23 mouse cellular contexts compared by ENCODE assay signal in the genomic region with DNA sequence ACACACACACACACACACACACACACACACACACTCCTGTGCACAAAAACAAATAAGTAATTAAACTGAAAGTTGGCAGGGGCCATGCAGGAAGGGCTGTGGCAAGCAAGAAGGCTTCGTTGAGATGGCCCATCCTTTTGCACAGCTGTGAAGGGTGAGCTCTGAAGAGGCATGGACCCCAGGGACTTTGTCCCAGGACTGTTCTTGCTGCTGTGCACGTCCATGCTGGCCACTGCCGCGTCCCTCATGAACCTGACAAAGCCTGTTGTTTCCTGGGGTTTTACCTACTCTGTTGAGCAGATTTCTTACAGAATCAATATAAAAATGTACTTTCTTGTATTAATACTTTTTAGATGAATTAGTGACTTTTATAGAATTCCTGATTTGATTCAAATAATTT.
"Had no signal": no experiment of that assay in that cellular context is flagged by ENCODE, and none has a peak within 500 bp of the region (broad histone marks: within the 10 kb centered on the region; RNA-seq: fewer than 3 reads in every experiment).

No protein-coding gene starts in this region.

- ATAC-seq: liver, postnatal 0 days; lung, postnatal 0 days; midbrain, embryonic 16.5 days had no signal

- H3K27me3 ChIP-seq: lung, embryonic 15.5 days; neural tube, embryonic 13.5 days; neural tube, embryonic 15.5 days; stomach, embryonic 15.5 days had no signal

- H3K36me3 ChIP-seq: lung, embryonic 15.5 days; midbrain, embryonic 10.5 days; midbrain, embryonic 12.5 days; stomach, embryonic 15.5 days had no signal

- DNase-seq: liver, postnatal 0 days; lung, adult 2 months; lung, postnatal 14 days; lung, postnatal 36 days; midbrain, embryonic 14.5 days; retina, postnatal 1 day; right cerebral cortex, adult 18-20 months; right cerebral cortex, postnatal 25 days; right cerebral cortex, postnatal 4 days; thymus, adult 2 months; thymus, postnatal 25 days; thymus, postnatal 4 days had no signal

- H3K27ac ChIP-seq: lung, embryonic 15.5 days; macrophage; midbrain, embryonic 10.5 days; midbrain, embryonic 12.5 days; neural tube, embryonic 13.5 days; neural tube, embryonic 15.5 days; stomach, embryonic 15.5 days; stomach, postnatal 0 days had no signal

- H3K9me3 ChIP-seq: lung, embryonic 15.5 days; midbrain, embryonic 12.5 days; neural tube, embryonic 13.5 days; neural tube, embryonic 15.5 days; stomach, embryonic 15.5 days had no signal

- H3K4me3 ChIP-seq: lung, embryonic 15.5 days; midbrain, embryonic 10.5 days; midbrain, embryonic 12.5 days; myocyte; neural tube, embryonic 13.5 days; neural tube, embryonic 15.5 days; stomach, embryonic 15.5 days had no signal

- H3K9ac ChIP-seq: liver, postnatal 0 days; lung, embryonic 15.5 days; midbrain, embryonic 12.5 days; neural tube, embryonic 13.5 days; neural tube, embryonic 15.5 days; stomach, embryonic 15.5 days had no signal

- H3K4me2 ChIP-seq: lung, embryonic 15.5 days; midbrain, embryonic 12.5 days; neural tube, embryonic 13.5 days; neural tube, embryonic 15.5 days; stomach, embryonic 15.5 days had no signal

- H3K4me1 ChIP-seq: midbrain, embryonic 10.5 days; midbrain, embryonic 12.5 days; neural tube, embryonic 13.5 days; neural tube, embryonic 15.5 days; stomach, embryonic 15.5 days had no signal
